Comparison of ENCODE assay signal across 23 mouse cellular contexts in the genomic region with DNA sequence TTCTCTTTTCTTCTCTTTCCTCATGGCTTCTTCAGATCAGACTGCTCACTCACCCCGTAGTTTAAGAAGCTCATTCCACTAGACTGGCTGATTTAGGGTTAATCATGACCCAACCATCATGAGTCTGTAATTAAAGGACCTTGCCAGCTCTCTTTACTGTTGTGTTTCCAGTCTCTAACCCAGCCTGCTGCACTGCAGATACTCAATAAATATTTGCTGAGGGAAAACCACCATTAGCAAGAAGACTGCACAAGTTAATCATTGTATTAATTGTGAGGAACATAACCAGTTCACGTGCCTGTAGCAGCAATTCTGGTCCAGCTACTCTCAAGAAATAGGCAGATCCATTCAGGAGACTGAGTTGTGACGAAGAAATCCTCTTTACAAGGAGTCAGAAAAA. TPM values are rescaled to one million over a fixed set of nuclear protein-coding genes. Genes with fewer than 3 reads are reported as not detected.
A peak's percentile ranks its signal among the peaks of the same experiment; 100 is the strongest.
DNase-seq lines count a peak whose midpoint lies in the region; ATAC-seq and TF ChIP-seq lines count a peak whose summit lies in the region.
"Had no signal": no experiment of that assay in that cellular context is flagged by ENCODE, and none has a peak within 500 bp of the region (broad histone marks: within the 10 kb centered on the region; RNA-seq: fewer than 3 reads in every experiment).

No protein-coding gene starts in this region.

- DNase-seq in kidney, adult 2 months, result peak; percentile 60
- DNase-seq in kidney, postnatal 36 days, result no peak
- DNase-seq in kidney, postnatal 0 days (ENCODE audit: low spot score), result no peak
- no peak for DNase-seq in kidney, postnatal 4 days
- DNase-seq in kidney, postnatal 14 days, result peak; percentile 17
- DNase-seq in stomach, postnatal 0 days (ENCODE audit: low spot score), result peak; percentile 27
- DNase-seq in spleen, postnatal 10 days (ENCODE audit: low spot score in 2 of 2), result no peak
- DNase-seq in heart, adult 11 months, result no peak
- DNase-seq: adrenal gland, postnatal 14 days; cerebellum, adult 11-12 months; cerebellum, adult 9-10 months; cerebellum, postnatal 25 days; gastrocnemius, postnatal 36 days; heart, adult 2 months; heart, postnatal 14 days had no signal

- no peak; the same call in 1 of the 2 replicates for ATAC-seq in kidney, postnatal 0 days (replicated peaks; ENCODE audit: low FRiP score, low read depth)
- peak; percentile 78 for ATAC-seq in stomach, postnatal 0 days (ENCODE audit: low FRiP score, low TSS enrichment)
- ATAC-seq: activated CD4-positive, CD25-positive, alpha-beta regulatory T cell, adult 4 months; forebrain, embryonic 15.5 days; Patski had no signal

- TF ChIP-seq POLR2A in kidney, adult 2 months (IDR thresholded peaks at IDR 0.05; ENCODE audit: low read depth, low read length), result no peak

- H3K9ac ChIP-seq in kidney, postnatal 0 days (ENCODE audit: low read depth, low read length), result no peak overlapping the region
- no peak overlapping the region for H3K9ac ChIP-seq in stomach, postnatal 0 days (ENCODE audit: low read length)
- H3K9ac ChIP-seq: embryonic facial prominence, embryonic 12.5 days; forebrain, embryonic 15.5 days; heart, embryonic 15.5 days had no signal

- H3K4me1 ChIP-seq in kidney, adult 2 months (ENCODE audit: control insufficient read depth, insufficient read depth, low read length), result peaks cover 12% of the 10 kb centered on the region; the same call in 1 of the 2 replicates
- H3K4me1 ChIP-seq in kidney, postnatal 0 days (replicated peaks; ENCODE audit: insufficient read depth, low read length), result 0 out of 2 replicates have a peak, but pooled peaks cover 2% of the 10 kb centered on the region
- no peaks in the 10 kb centered on the region for H3K4me1 ChIP-seq in stomach, postnatal 0 days (replicated peaks; ENCODE audit: control insufficient read depth, insufficient read depth)
- H3K4me1 ChIP-seq: hindbrain, embryonic 10.5 days had no signal

- TF ChIP-seq EP300 in stomach, postnatal 0 days (optimal IDR thresholded peaks at IDR 0.05), result no peak

- H3K4me2 ChIP-seq in kidney, postnatal 0 days (ENCODE audit: low read length), result no peak overlapping the region
- H3K4me2 ChIP-seq in stomach, postnatal 0 days (replicated peaks; ENCODE audit: low read depth), result no peak overlapping the region
- H3K4me2 ChIP-seq: embryonic facial prominence, embryonic 12.5 days; forebrain, embryonic 15.5 days; heart, embryonic 11.5 days; heart, embryonic 15.5 days had no signal

- no peak for TF ChIP-seq CTCF in kidney, adult 2 months (conservative IDR thresholded peaks at IDR 0.05; ENCODE audit: insufficient read depth, insufficient read length, low read depth, low read length)
- TF ChIP-seq CTCF in kidney, postnatal 0 days (IDR thresholded peaks at IDR 0.05; ENCODE audit: low read depth), result no peak
- no peak for TF ChIP-seq CTCF in stomach, postnatal 0 days (IDR thresholded peaks at IDR 0.05; ENCODE audit: low read depth)

- no peaks in the 10 kb centered on the region for H3K27me3 ChIP-seq in kidney, adult 2 months (replicated peaks; ENCODE audit: control insufficient read depth, insufficient read depth, low read length)
- no peaks in the 10 kb centered on the region for H3K27me3 ChIP-seq in kidney, postnatal 0 days (ENCODE audit: insufficient read depth, low read length)
- no peaks in the 10 kb centered on the region for H3K27me3 ChIP-seq in stomach, postnatal 0 days (ENCODE audit: control insufficient read depth, insufficient read depth, low read length)
- H3K27me3 ChIP-seq: CH12.LX; embryonic facial prominence, embryonic 12.5 days; forebrain, embryonic 15.5 days; heart, embryonic 15.5 days; Patski had no signal

- H3K9me3 ChIP-seq in kidney, postnatal 0 days (replicated peaks; ENCODE audit: low read length), result no peaks in the 10 kb centered on the region
- H3K9me3 ChIP-seq in stomach, postnatal 0 days (ENCODE audit: control insufficient read depth, low read length), result no peaks in the 10 kb centered on the region
- H3K9me3 ChIP-seq: embryonic facial prominence, embryonic 12.5 days; forebrain, embryonic 15.5 days; heart, embryonic 15.5 days; hindbrain, embryonic 10.5 days had no signal

- WGBS in kidney, adult 2 months, result 35% methylated on average over 3 of the region's 3 CpGs
- WGBS in kidney, postnatal 0 days, result 58% methylated on average over 3 of the region's 3 CpGs
- WGBS in stomach, postnatal 0 days, result 58% methylated on average over 3 of the region's 3 CpGs

- H3K36me3 ChIP-seq in kidney, adult 2 months (ENCODE audit: control insufficient read depth, insufficient read depth, low read length), result no peaks in the 10 kb centered on the region
- no peaks in the 10 kb centered on the region for H3K36me3 ChIP-seq in kidney, postnatal 0 days (ENCODE audit: insufficient read depth, low read length)
- no peaks in the 10 kb centered on the region for H3K36me3 ChIP-seq in stomach, postnatal 0 days (ENCODE audit: control insufficient read depth, insufficient read depth, low read length)
- H3K36me3 ChIP-seq: forebrain, embryonic 15.5 days; heart, embryonic 15.5 days; hindbrain, embryonic 10.5 days had no signal

- H3K4me3 ChIP-seq in kidney, adult 2 months (ENCODE audit: insufficient read depth, low read depth, low read length), result no peak overlapping the region
- no peak overlapping the region for H3K4me3 ChIP-seq in kidney, postnatal 0 days (replicated peaks; ENCODE audit: low read depth, low read length)
- H3K4me3 ChIP-seq in stomach, postnatal 0 days (ENCODE audit: low read depth, low read length), result no peak overlapping the region
- H3K4me3 ChIP-seq: embryonic facial prominence, embryonic 12.5 days; forebrain, embryonic 15.5 days; heart, adult 2 months; heart, embryonic 15.5 days; hindbrain, embryonic 10.5 days had no signal

- peak overlapping the region; percentile 76 for H3K27ac ChIP-seq in kidney, adult 2 months (ENCODE audit: insufficient read depth, low read depth, low read length)
- H3K27ac ChIP-seq in kidney, postnatal 0 days, result peak overlapping the region; percentile 38; the same call in 1 of the 2 replicates
- H3K27ac ChIP-seq in stomach, postnatal 0 days (replicated peaks), result 0 out of 2 replicates have a peak overlapping the region, but pooled peaks have one; percentile 40
- H3K27ac ChIP-seq: embryonic facial prominence, embryonic 12.5 days; forebrain, embryonic 15.5 days; heart, adult 2 months; heart, embryonic 15.5 days; hindbrain, embryonic 10.5 days had no signal

RNA-seq across cellular contexts. Expression of gene Dnmt3a, which starts 47.7 kb away (rescaled TPM):
- polyA plus RNA-seq in kidney, adult 2 months (2012; rRNA removed), result 11.8 and 12.9 TPM in 2 replicates
- 96.5 and 112 TPM in 2 replicates for polyA plus RNA-seq in kidney, postnatal 0 days (2015; fragmentation: Nextera tagmentation; extraction: Ambion mirVana)
- 29.7 and 44.0 TPM in 2 replicates for polyA plus RNA-seq in stomach, postnatal 0 days (2015; fragmentation: Nextera tagmentation; extraction: Ambion mirVana)

Comparison
In these comparisons a context has a peak if more than half of its experiments do, and no peak if none do; other contexts are left out.
1. DNase-seq: peak in kidney, adult 2 months (single experiment), kidney, postnatal 14 days (single experiment) and stomach, postnatal 0 days (single experiment); none in kidney, postnatal 36 days (0 of 2), kidney, postnatal 0 days (single experiment), kidney, postnatal 4 days (0 of 2), spleen, postnatal 10 days (0 of 2) and heart, adult 11 months (single experiment).
2. Peak in every context shown above with its lines, with median percentiles within 50 percentile points of each other: H3K27ac ChIP-seq.